Mouse (Mus musculus): ENCODE results near the gene Oprd1. TPM values are rescaled to one million over a fixed set of nuclear protein-coding genes. Genes with fewer than 3 reads are reported as not detected.

Oprd1 gene
- total RNA-seq, 2 experiments from 2014 or later, result 10.0 to 11.2 TPM

GRCm38 (mm10) chr4:132062934-132063884, 81.1 kb downstream of the Oprd1 start:
- DNase-seq (ENCODE audit: extremely low spot score in 1 of 2, low spot score in 1 of 2), result no peak

GRCm38 (mm10) chr4:132062289-132062688, 82.0 kb downstream of the Oprd1 start:
- no peak for DNase-seq (ENCODE audit: extremely low spot score in 1 of 2, low spot score in 1 of 2)

Other genes starting within 250 kb of the Oprd1 start
- 1 to 10 TPM; 1.4 to 2.3 TPM for gene Tmem200b, start 222.7 kb downstream of the Oprd1 start, total RNA-seq (2021)
- not detected for gene Gm10300, start 69.8 kb downstream of the Oprd1 start, total RNA-seq (2021)
- 10 to 100 TPM; 16.8 to 24.1 TPM for gene Epb41, start 69.2 kb downstream of the Oprd1 start, total RNA-seq (2021)
- 10 to 100 TPM; 42.6 to 47.9 TPM for gene Ythdf2, start 67.8 kb upstream of the Oprd1 start, total RNA-seq (2021)
- gene Gmeb1, start 117.1 kb upstream of the Oprd1 start, total RNA-seq (2021), result 10 to 100 TPM; 21.9 to 26.9 TPM
- gene Taf12, start 129.9 kb upstream of the Oprd1 start, total RNA-seq (2021), result 10 to 100 TPM; 19.2 to 26.8 TPM
- 1 to 10 TPM; 1.7 TPM for gene Rab42, start 158.9 kb upstream of the Oprd1 start, total RNA-seq (2021)
- 10 to 100 TPM; 19.6 to 23.2 TPM for gene Trnau1ap, start 185.1 kb upstream of the Oprd1 start, total RNA-seq (2021)
- 10 to 100 TPM; 11.1 to 13.1 TPM for gene Rcc1, start 209.1 kb upstream of the Oprd1 start, total RNA-seq (2021)